Mouse (Mus musculus) small intestine, adult 2 months (tissue): ENCODE results near the gene Baz2b. TPM values are rescaled to one million over a fixed set of nuclear protein-coding genes. Genes with fewer than 3 reads are reported as not detected.
"Not testable (repeated sequence)": the region's sequence is repeated elsewhere in the genome, so short reads cannot be mapped to it uniquely, and the experiment has no call there.

Experiments used
- H3K27ac ChIP-seq: fragments of 200-500 bp; 2 replicates; pipeline ENCODE4 v1.5.1; 2012; ENCODE audit warnings: low read depth, low read length, control low read depth, inconsistent platforms; ENCODE audit not compliant: insufficient read depth
- H3K27me3 ChIP-seq: fragments of 200-500 bp; 2 replicates; pipeline ENCODE4 v1.6.1; 2012; ENCODE audit warnings: mild to moderate bottlenecking, moderate library complexity, low read length, inconsistent platforms; ENCODE audit not compliant: control insufficient read depth, insufficient read depth
- H3K36me3 ChIP-seq: fragments of 200-500 bp; 2 replicates; pipeline ENCODE4 v1.6.1; 2012; ENCODE audit warnings: mild to moderate bottlenecking, low read length, control low read depth, inconsistent platforms; ENCODE audit not compliant: control insufficient read depth, insufficient read depth
- H3K4me1 ChIP-seq: fragments of 200-500 bp; 2 replicates; pipeline ENCODE4 v1.6.1; 2012; ENCODE audit warnings: low read length, inconsistent platforms, mixed read lengths; ENCODE audit not compliant: control insufficient read depth, insufficient read depth, insufficient read length
- H3K4me3 ChIP-seq: fragments of 200-500 bp; 2 replicates; pipeline ENCODE4 v1.5.1; 2012; ENCODE audit warnings: low read depth, mild to moderate bottlenecking, control low read depth, inconsistent platforms, low read length, moderate library complexity
- CTCF ChIP-seq: fragments of 200-500 bp; IDR thresholded peaks from 2 replicates; pipeline ENCODE4 v1.5.1; 2012; ENCODE audit warnings: low read depth, mild to moderate bottlenecking, control low read depth, inconsistent platforms, low read length, moderate library complexity, mixed read lengths; ENCODE audit not compliant: insufficient replicate concordance, insufficient read length; ENCODE audit errors: extremely low read depth
- POLR2A ChIP-seq: fragments of 200-500 bp; IDR thresholded peaks from 2 replicates; pipeline ENCODE4 v1.6.1; 2012; ENCODE audit warnings: low read depth, mild to moderate bottlenecking, control low read depth, inconsistent platforms, low read length, moderate library complexity
- WGBS: fragments of 180-500 bp; shearing (Covaris S2); methylation state at CpG from one replicate; pipeline ENCODE4 v1.1.7; 2018; 5-methylcytosine and 5-hydroxymethylcytosine counted together
- polyA plus RNA-seq: library from polyadenylated mRNA; depleted of rRNA; stranded (reverse); fragments of >200 nt; gene quantifications from 2 replicates; pipeline ENCODE4 v1.2.3, GENCODE M21; 2012

The Baz2b gene
- polyA plus RNA-seq, 1 experiment: 9.9 TPM

GRCm38 (mm10) chr2:60082225-60082624 lies 127.4 kb downstream of the Baz2b start:
- no peak overlapping the region for H3K27ac ChIP-seq
- 83% methylated on average over 4 of the region's 4 CpGs for WGBS
- TF ChIP-seq CTCF (no peak), POLR2A (no peak)
- H3K36me3 ChIP-seq: no peaks in the 10 kb centered on the region
- no peaks in the 10 kb centered on the region for H3K27me3 ChIP-seq
- no peak overlapping the region for H3K4me3 ChIP-seq
- no peaks in the 10 kb centered on the region for H3K4me1 ChIP-seq

- 62% methylated on average over 4 of the region's 4 CpGs for WGBS
- Histone ChIP-seq H3K4me3 (no peak overlapping the region), H3K4me1 (0 out of 2 replicates have a peak, but pooled peaks cover 3% of the 10 kb centered on the region), H3K27me3 (no peaks in the 10 kb centered on the region), H3K36me3 (no peaks in the 10 kb centered on the region), H3K27ac (no peak overlapping the region)
- no peak for TF ChIP-seq POLR2A
- no peak for TF ChIP-seq CTCF
These were observed 128.8 kb downstream of the Baz2b start for GRCm38 (mm10) chr2:60080831-60081230.

GRCm38 (mm10) chr2:60077631-60078030 lies 132.0 kb downstream of the Baz2b start:
- 78% methylated on average over 9 of the region's 9 CpGs for WGBS
- H3K36me3 ChIP-seq: 0 out of 2 replicates have a peak, but pooled peaks cover 1% of the 10 kb centered on the region

GRCm38 (mm10) chr2:60076800-60077199 lies 132.8 kb downstream of the Baz2b start:
- Histone ChIP-seq H3K4me3 (no peak overlapping the region), H3K27me3 (no peaks in the 10 kb centered on the region), H3K4me1 (0 out of 2 replicates have a peak, but pooled peaks cover 3% of the 10 kb centered on the region), H3K36me3 (0 out of 2 replicates have a peak, but pooled peaks cover 1% of the 10 kb centered on the region), H3K27ac (0 out of 2 replicates have a peak overlapping the region, but pooled peaks have one; percentile 41)
- TF ChIP-seq POLR2A (no peak), CTCF (no peak)
- 73% methylated on average over 7 of the region's 7 CpGs for WGBS

More at GRCm38 (mm10) chr2:60077631-60078030, 132.0 kb downstream of the Baz2b start:
- TF ChIP-seq POLR2A: no peak
- no peak for TF ChIP-seq CTCF
- no peak overlapping the region for H3K4me3 ChIP-seq
- H3K27ac ChIP-seq: no peak overlapping the region
- 0 out of 2 replicates have a peak, but pooled peaks cover 3% of the 10 kb centered on the region for H3K4me1 ChIP-seq
- no peaks in the 10 kb centered on the region for H3K27me3 ChIP-seq

GRCm38 (mm10) chr2:60076025-60076424 lies 133.6 kb downstream of the Baz2b start:
- Histone ChIP-seq H3K36me3 (0 out of 2 replicates have a peak, but pooled peaks cover 1% of the 10 kb centered on the region), H3K4me3 (no peak overlapping the region), H3K27ac (no peak overlapping the region), H3K27me3 (no peaks in the 10 kb centered on the region), H3K4me1 (0 out of 2 replicates have a peak, but pooled peaks cover 3% of the 10 kb centered on the region)
- 58% methylated on average over 1 of the region's 1 CpGs for WGBS
- TF ChIP-seq CTCF (no peak), POLR2A (no peak)

- not testable (repeated sequence) for H3K4me3 ChIP-seq, H3K4me1 ChIP-seq
- WGBS: 71% methylated on average over 1 of the region's 1 CpGs
These were observed 135.8 kb downstream of the Baz2b start for GRCm38 (mm10) chr2:60073798-60074197.

GRCm38 (mm10) chr2:60071813-60072212 lies 137.8 kb downstream of the Baz2b start:
- Histone ChIP-seq H3K27me3 (no peaks in the 10 kb centered on the region), H3K36me3 (0 out of 2 replicates have a peak, but pooled peaks cover 1% of the 10 kb centered on the region), H3K27ac (no peak overlapping the region), H3K4me3 (no peak overlapping the region), H3K4me1 (0 out of 2 replicates have a peak, but pooled peaks cover 3% of the 10 kb centered on the region)
- TF ChIP-seq CTCF (no peak), POLR2A (no peak)
- WGBS: 54% methylated on average over 8 of the region's 8 CpGs

More at GRCm38 (mm10) chr2:60073798-60074197, 135.8 kb downstream of the Baz2b start:
- not testable (repeated sequence) for H3K27me3 ChIP-seq, H3K27ac ChIP-seq, H3K36me3 ChIP-seq
